Mouse (Mus musculus) testis, adult 2 months (tissue): ENCODE measurements at regions not wholly inside any gene's neighbourhood (a gene's known extent, or its start where the extent isn't known, plus 50 kb on each side); places are given as distances from the start of the nearest gene placed in this dataset.

Experiments
- CTCF ChIP-seq: fragments of 200-500 bp; IDR thresholded peaks from 2 replicates; pipeline ENCODE4 v1.5.1; 2012; ENCODE audit warnings: low read depth, mild to moderate bottlenecking, inconsistent platforms, low read length, moderate library complexity; ENCODE audit not compliant: control insufficient read depth, insufficient read depth, insufficient replicate concordance
- POLR2A ChIP-seq: fragments of 200-500 bp; IDR thresholded peaks from 2 replicates; pipeline ENCODE4 v1.6.1; 2012; ENCODE audit warnings: low read depth, mild to moderate bottlenecking, inconsistent platforms, low read length, moderate library complexity; ENCODE audit not compliant: control insufficient read depth

DNA sequence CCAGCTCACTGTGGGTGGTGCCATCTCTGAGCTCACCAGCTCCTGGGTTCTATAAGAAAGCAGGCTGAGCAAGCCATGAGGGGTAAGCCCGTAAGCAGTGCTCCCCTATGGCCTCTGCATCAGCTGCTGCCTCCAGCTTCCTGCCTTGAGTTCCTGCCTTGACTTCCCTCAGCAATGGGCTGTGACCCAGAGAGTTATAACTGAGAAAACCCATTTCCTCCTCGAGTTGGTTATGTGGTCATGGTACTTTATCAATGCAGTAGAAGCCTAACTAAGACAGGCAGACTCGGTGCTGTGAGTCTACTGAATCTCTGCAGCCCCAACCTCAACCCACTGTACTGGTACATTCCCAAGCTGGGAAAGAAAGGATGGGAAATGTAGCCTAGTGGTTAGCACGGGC is 162.2 kb upstream of the Ubl3 start:
- no peak for TF ChIP-seq POLR2A
- no peak for TF ChIP-seq CTCF
